Mouse (Mus musculus) E14TG2a.4 (cell line): ENCODE results near the gene Cpeb1.
"Not testable (repeated sequence)": the region's sequence is repeated elsewhere in the genome, so short reads cannot be mapped to it uniquely, and the experiment has no call there.

Experiments
- H3K27me3 ChIP-seq: 2 replicates; pipeline ENCODE4 v1.6.1; 2014; ENCODE audit warnings: low read length, control low read depth; ENCODE audit not compliant: insufficient read depth
- H3K36me3 ChIP-seq: 2 replicates; pipeline ENCODE4 v1.6.1; 2014; ENCODE audit warnings: low read length, control low read depth; ENCODE audit not compliant: insufficient read depth
- H3K4me1 ChIP-seq: replicated peaks from 2 replicates; pipeline ENCODE4 v1.6.1; 2014; ENCODE audit warnings: low read depth, low read length, control low read depth
- H3K4me3 ChIP-seq: replicated peaks from 2 replicates; pipeline ENCODE4 v1.5.1; 2014; ENCODE audit warnings: mild to moderate bottlenecking, low read length
- H3K9me3 ChIP-seq: 2 replicates; pipeline ENCODE4 v1.6.1; 2014; ENCODE audit warnings: low read length, control low read depth
- CTCF ChIP-seq: conservative IDR thresholded peaks from 2 replicates; pipeline ENCODE4 v1.5.1; 2014; ENCODE audit warnings: low read length
- NANOG ChIP-seq: IDR thresholded peaks from 2 replicates; pipeline ENCODE4 v1.6.1; 2014; ENCODE audit warnings: borderline replicate concordance, low read length, mixed read lengths
- POU5F1 ChIP-seq: IDR thresholded peaks from 2 replicates; pipeline ENCODE4 v1.6.1; 2014; ENCODE audit warnings: low read length, borderline replicate concordance

Gene Cpeb1

DNA sequence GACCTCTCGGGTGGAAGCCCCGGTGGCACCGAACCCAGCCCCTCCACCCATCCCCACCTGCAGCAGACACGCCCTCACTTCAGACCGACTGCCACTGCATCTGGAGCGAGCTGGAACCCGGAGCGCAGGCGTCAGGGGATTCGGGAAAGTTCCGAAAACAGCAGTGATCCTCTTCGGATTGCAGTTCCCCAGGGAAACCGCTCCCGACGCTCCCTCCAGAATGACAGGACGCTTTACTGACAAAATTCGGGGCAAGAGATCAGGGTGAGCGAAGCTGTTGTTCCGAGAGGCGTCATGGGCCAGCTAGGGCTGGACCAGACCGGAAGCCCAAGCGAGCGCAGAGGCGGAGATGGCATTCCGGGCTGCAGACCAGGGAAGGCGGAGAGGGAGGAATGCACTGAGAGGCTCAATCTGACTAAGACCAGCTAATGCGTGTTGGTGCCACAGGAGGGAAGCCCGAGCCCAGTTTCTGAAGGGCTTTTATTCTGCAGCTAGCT lies at the start of gene Cpeb1:
Gene Cpeb1 (minus strand): TSS at position 311 of the 497 bp plus-strand sequence.
- peak within 1 kb of the TSS; percentile 73 for H3K4me3 ChIP-seq
- H3K9me3 ChIP-seq: no peaks in the 10 kb centered on the region
- H3K4me1 ChIP-seq: peaks cover 26% of the 10 kb centered on the region
- TF ChIP-seq NANOG: no peak
- TF ChIP-seq CTCF: no peak
- TF ChIP-seq POU5F1: no peak
- H3K27me3 ChIP-seq: peaks cover 75% of the 10 kb centered on the region
- H3K36me3 ChIP-seq: no peaks in the 10 kb centered on the region

DNA sequence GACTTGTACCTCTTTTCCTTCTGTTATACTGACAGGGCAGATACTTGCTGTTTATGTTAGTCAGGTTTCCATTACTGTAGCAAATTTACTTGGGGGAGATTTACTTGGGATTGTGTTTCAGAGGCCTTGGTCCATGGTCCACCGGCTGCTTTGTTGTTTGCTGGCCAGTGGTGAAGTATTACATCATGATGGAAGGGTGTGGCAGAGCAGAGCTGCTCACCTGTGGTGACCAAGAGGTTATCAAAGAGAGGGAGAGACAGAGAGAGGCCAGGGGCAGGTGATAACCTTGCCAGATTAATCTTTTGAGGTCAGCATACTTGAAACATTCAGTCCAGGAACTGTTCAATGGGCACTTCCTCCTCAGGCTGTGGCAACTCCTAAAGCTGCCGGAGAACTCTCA lies 45.8 kb upstream of the Cpeb1 start:
- H3K27me3 ChIP-seq: peaks cover 3% of the 10 kb centered on the region
- H3K4me3 ChIP-seq: no peak overlapping the region
- no peaks in the 10 kb centered on the region for H3K36me3 ChIP-seq
- H3K4me1 ChIP-seq: peaks cover 28% of the 10 kb centered on the region
- H3K9me3 ChIP-seq: no peaks in the 10 kb centered on the region
- TF ChIP-seq POU5F1 (no peak), CTCF (no peak), NANOG (no peak)

DNA sequence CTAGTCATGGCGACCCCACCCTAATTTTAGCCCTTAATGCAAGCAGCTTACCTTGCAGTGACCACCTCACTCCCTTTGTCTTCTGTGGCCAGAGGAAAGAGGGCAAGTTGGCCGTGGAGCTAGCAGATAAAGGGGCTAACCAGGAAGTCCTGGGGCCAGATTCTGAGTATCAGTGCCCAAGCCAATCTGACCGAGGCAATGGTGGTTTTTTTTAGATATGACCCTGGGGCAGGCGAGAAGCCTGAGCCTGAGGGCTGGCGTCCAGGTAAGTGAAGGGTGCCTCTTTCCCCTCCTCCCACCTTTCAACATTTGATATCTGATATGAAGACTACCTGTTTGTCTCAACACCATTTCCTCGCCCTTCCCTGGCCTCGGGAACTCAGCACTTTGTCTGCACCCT lies 42.9 kb upstream of the Cpeb1 start, which contains the start of gene BC048679:
Gene BC048679 (minus strand): TSS at position 101 of the 400 bp plus-strand sequence.
- Histone ChIP-seq H3K36me3 (no peaks in the 10 kb centered on the region), H3K9me3 (no peaks in the 10 kb centered on the region)
- TF ChIP-seq POU5F1 (no peak), NANOG (no peak), CTCF (no peak)

DNA sequence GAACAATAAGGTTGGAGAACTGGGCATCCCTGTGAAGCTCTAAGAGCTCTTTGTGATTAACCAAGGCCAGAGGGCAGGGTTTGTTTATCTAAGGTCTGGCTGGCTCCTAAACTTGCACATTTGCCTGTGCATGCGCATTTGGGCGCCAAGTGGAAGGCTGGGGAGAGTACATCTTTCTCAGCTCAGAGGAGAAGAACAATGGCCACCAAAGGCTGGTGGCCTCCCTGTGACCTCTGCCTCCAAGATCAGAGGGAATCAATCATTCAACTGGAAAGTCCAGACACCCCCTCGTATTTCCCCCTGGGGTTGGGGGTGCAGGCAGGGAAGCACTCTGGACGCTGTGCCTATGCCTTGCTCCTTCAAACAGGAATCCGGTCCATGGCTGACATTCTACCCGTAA lies 41.9 kb upstream of the Cpeb1 start:
- Histone ChIP-seq H3K4me1 (peaks cover 62% of the 10 kb centered on the region), H3K27me3 (peaks cover 27% of the 10 kb centered on the region), H3K4me3 (peak overlapping the region; percentile 23; the same call in 1 of the 2 replicates), H3K9me3 (no peaks in the 10 kb centered on the region), H3K36me3 (no peaks in the 10 kb centered on the region)
- no peak for TF ChIP-seq CTCF

More for the DNA sequence above, 42.9 kb upstream of the Cpeb1 start, which contains the start of gene BC048679:
- H3K4me1 ChIP-seq: peaks cover 52% of the 10 kb centered on the region
- peaks cover 26% of the 10 kb centered on the region for H3K27me3 ChIP-seq
- peak within 1 kb of the TSS; percentile 23; the same call in 1 of the 2 replicates for H3K4me3 ChIP-seq

DNA sequence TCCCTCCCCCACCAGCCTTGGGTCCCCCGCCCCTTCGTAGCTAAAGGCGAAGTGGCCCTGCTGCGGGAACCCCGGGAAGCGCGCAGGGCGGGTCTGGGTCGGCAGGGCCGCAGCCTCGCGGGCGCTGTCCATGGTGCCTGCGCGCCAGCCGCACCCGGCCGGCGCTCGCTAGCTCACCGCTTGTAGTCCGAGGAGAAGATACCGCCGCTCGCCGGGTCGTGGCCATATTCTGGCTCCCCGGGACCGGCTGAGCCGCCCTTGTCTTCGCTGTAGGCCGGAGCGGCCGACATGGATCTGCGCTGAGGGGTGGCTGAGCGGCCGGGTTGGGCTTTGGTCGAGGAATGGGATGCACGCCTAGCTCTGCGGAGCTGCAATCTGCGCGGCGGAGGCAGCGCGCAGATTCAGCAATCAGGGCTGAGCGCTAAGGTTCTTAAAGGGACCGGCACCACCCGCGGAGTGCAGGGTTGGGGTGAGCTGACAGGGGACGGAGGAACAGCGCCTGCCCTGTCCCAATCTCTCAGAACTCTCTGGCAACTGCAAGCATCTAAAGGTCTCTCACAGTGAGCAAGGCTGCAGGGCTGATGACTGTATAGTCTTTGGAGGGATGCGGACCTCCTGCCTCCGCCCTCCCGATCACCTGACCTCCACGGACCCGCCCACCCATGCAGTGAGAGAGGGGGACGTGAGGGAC lies 38.2 kb upstream of the Cpeb1 start, which contains the start of gene Ap3b2:
Gene Ap3b2 (minus strand): TSS at position 595 of the 691 bp plus-strand sequence.
- Histone ChIP-seq H3K9me3 (no peaks in the 10 kb centered on the region), H3K4me1 (peaks cover 81% of the 10 kb centered on the region), H3K27me3 (peaks cover 32% of the 10 kb centered on the region), H3K36me3 (no peaks in the 10 kb centered on the region), H3K4me3 (peak within 1 kb of the TSS; percentile 87)
- no peak for TF ChIP-seq CTCF
- TF ChIP-seq NANOG: no peak
- no peak for TF ChIP-seq POU5F1

DNA sequence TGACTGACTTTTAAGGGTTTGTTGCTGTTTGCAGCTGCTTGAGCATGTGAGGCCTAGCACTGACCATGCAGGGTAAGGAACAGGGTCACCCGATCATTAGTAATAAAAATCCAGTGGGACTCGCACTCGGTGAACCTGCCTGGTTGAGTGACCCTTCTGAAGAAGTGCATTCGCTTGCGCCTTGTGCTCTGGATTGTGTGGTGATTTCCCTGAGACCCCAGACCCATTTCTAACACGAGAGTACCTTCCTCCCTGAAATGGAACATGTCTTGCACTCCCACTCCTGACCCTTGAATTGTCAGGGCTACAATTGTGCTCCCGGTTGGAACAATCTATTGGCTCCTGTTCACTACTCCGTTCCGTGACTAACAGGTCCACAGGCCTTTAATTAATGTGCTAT lies 37.4 kb upstream of the Cpeb1 start:
- no peak for TF ChIP-seq NANOG
- no peak for TF ChIP-seq POU5F1
- TF ChIP-seq CTCF: no peak
- no peaks in the 10 kb centered on the region for H3K9me3 ChIP-seq
- no peaks in the 10 kb centered on the region for H3K36me3 ChIP-seq
- peaks cover 32% of the 10 kb centered on the region for H3K27me3 ChIP-seq
- peaks cover 81% of the 10 kb centered on the region for H3K4me1 ChIP-seq
- H3K4me3 ChIP-seq: peak overlapping the region; percentile 87; the same call in 1 of the 2 replicates

DNA sequence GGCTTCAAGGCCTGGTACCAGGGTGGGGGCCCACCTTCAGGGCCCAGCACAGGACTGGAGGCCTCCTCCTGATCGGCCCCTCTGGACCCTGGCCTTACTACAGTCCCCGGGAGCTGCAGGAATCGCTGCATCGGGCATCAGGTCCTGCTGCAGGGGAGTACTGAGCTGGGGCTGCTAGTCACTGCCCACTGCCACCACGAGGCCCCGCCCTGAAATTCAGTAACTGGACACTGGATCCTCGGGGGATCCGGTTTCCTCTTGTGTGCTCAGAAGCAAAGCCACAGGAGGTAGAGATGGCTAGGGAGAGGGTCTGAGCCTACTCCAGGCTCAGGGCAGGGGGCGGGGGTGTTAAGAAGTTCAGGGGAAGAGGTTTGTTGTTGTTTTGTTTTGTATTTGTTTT lies 34.4 kb upstream of the Cpeb1 start:
- Histone ChIP-seq H3K36me3 (no peaks in the 10 kb centered on the region), H3K9me3 (no peaks in the 10 kb centered on the region), H3K4me1 (peaks cover 70% of the 10 kb centered on the region), H3K4me3 (peak overlapping the region; percentile 53), H3K27me3 (peaks cover 17% of the 10 kb centered on the region)
- TF ChIP-seq NANOG (no peak), POU5F1 (no peak)

DNA sequence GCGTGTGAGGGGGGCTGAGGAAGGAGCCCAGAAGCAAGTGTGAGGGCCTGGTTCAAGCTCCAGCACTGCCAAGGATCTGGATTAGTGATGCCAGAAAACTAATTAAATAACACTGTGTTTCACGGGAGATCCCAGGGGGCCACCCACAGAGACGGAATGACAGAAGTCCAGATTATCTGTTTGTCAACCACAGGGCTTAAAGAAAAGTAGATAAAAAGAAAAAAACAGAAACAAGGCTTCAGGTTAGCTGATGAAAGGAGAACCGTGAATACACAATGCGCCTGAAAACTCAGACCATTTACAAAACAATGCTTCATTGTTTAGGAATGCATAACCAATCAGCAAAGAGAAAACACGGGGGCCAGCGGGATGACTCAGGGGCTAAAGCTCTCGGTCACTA lies 25.5 kb upstream of the Cpeb1 start:
- H3K4me3 ChIP-seq: no peak overlapping the region
- no peaks in the 10 kb centered on the region for H3K9me3 ChIP-seq
- TF ChIP-seq POU5F1 (peak; percentile 64; the same call in 1 of the 2 replicates), CTCF (no peak), NANOG (peak; percentile 96)
- no peaks in the 10 kb centered on the region; the same call in 1 of the 2 replicates for H3K36me3 ChIP-seq
- H3K4me1 ChIP-seq: peaks cover 87% of the 10 kb centered on the region
- peaks cover 22% of the 10 kb centered on the region for H3K27me3 ChIP-seq

DNA sequence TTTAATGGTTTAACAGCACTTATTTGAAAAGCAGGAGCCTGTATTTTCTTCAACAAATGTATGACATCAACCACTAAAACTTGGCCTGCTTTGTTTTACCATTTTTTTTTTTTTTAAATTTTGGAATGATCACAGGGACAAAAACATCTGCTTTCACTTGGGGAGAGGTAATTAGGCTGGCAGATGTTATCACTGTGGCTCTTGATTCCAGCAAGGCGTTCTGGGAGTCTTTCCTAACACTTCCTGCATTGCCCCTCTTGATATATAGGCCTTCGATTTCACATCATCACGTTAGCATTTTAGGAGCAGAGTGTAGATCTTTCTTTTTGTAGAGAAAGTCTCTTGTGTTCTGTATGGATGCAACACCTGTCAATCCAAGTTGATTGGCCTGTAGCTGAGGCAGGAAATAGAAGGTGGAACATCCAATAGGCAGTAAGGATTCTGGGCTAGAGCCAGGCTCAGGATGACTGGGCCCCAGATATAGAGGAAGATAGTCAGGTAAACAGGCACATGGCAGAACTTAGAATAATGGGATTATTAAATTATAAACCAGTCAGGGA lies 24.3 kb upstream of the Cpeb1 start:
- no peaks in the 10 kb centered on the region for H3K9me3 ChIP-seq
- H3K4me3 ChIP-seq: peak overlapping the region; percentile 49; the same call in 1 of the 2 replicates
- H3K27me3 ChIP-seq: peaks cover 25% of the 10 kb centered on the region
- H3K4me1 ChIP-seq: peaks cover 78% of the 10 kb centered on the region
- TF ChIP-seq POU5F1 (no peak), CTCF (no peak), NANOG (no peak)
- H3K36me3 ChIP-seq: no peaks in the 10 kb centered on the region; the same call in 1 of the 2 replicates

DNA sequence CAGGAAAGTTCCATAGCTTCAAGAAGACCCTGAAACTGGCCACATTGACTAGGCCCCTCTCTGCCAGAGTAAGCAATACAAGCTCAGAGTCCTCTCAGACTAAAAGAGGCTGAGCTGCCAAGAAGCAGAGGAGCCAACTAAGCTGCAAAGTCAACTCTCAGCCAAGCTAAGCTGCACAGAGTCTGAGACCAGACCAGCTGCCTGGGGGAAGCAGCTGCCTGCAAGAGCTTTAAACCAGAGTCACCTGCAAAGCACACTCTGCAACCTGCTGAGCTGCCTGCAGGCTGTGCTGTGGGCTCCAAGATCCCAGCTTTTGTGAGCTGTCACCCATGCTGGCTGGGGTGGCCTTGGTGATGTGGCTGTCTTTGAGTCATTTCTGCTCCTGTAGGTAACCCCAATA lies 23.0 kb upstream of the Cpeb1 start:
- not testable (repeated sequence) for H3K36me3 ChIP-seq, H3K9me3 ChIP-seq, H3K4me3 ChIP-seq
- Histone ChIP-seq H3K27me3 (peaks cover 25% of the 10 kb centered on the region), H3K4me1 (peaks cover 64% of the 10 kb centered on the region)
